10 mouse cellular contexts compared by ENCODE assay signal in the genomic region with DNA sequence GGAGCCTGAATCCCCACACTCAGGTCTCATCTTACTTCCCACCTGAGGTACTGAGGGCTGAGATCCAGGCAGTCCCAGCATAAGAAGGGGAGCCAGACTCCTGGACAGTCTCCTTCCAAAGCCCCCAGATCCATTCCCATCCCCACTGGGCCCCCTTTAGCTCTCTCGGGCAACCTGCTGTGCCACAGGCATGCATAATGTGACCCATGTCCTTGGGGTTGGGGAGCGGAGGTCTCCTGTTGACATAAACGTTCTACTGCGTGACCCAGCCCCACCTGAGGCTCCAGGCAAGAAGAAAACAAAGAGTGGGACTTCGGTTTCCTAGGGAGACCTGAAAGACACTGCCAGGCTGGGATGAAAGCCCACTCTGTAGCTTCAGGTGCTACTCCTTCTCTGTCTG.
"Had no signal": no experiment of that assay in that cellular context is flagged by ENCODE, and none has a peak within 500 bp of the region (broad histone marks: within the 10 kb centered on the region; RNA-seq: fewer than 3 reads in every experiment).

No protein-coding gene starts in this region.

- H3K4me1 ChIP-seq: liver, embryonic 13.5 days had no signal

- H3K27ac ChIP-seq: kidney, embryonic 15.5 days; left cerebral cortex, adult 2 months; limb, embryonic 15.5 days; liver, embryonic 13.5 days; lung, embryonic 15.5 days; macrophage; midbrain, embryonic 15.5 days had no signal

- H3K4me2 ChIP-seq: kidney, embryonic 15.5 days; limb, embryonic 15.5 days; liver, embryonic 13.5 days; lung, embryonic 15.5 days; midbrain, embryonic 11.5 days; midbrain, embryonic 15.5 days had no signal

- H3K9ac ChIP-seq: kidney, embryonic 15.5 days; limb, embryonic 15.5 days; liver, embryonic 13.5 days; liver, postnatal 0 days; lung, embryonic 15.5 days; midbrain, embryonic 15.5 days had no signal

- H3K36me3 ChIP-seq: liver, embryonic 13.5 days; midbrain, embryonic 15.5 days had no signal

- H3K4me3 ChIP-seq: kidney, embryonic 15.5 days; left cerebral cortex, adult 2 months; limb, embryonic 15.5 days; liver, embryonic 13.5 days; lung, embryonic 15.5 days; megakaryocyte, embryonic 14.5 days; midbrain, embryonic 15.5 days had no signal

- H3K27me3 ChIP-seq: kidney, embryonic 15.5 days; limb, embryonic 15.5 days; liver, embryonic 13.5 days; lung, embryonic 15.5 days; midbrain, embryonic 15.5 days had no signal

- H3K9me3 ChIP-seq: kidney, embryonic 15.5 days; limb, embryonic 15.5 days; liver, embryonic 13.5 days; lung, embryonic 15.5 days; megakaryocyte, embryonic 14.5 days; midbrain, embryonic 15.5 days had no signal
